Mouse (Mus musculus): Measurements from ENCODE around the gene Ano2. TPM values are rescaled to one million over a fixed set of nuclear protein-coding genes. Genes with fewer than 3 reads are reported as not detected.

The Ano2 gene
- polyA plus RNA-seq, 2 experiments: 0.03 TPM; not detected in 1

DNA sequence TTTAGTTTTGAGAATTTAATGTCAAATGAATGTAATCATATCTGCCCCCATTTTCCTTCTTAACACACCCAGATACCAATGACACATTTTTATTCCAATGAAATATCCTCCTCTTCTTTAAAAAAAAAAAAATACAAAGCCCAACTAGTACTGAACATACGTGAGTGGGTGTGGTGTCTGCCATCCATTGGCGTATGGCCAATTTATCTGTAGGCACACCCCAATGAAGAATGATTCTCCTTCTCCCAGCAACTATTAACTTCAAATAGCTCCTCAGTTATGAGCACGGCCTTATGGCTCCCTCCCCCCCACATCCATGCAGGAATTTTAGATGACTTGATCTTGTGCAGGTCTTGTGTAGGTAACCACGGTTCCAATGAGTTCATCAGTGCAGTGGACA, 161.0 kb downstream of the Ano2 start:
- Histone ChIP-seq H3K4me1 (replicated peaks; ENCODE audit: control insufficient read depth in 2 of 2, insufficient read depth in 2 of 2, low read length in 1 of 2) (no peaks in the 10 kb centered on the region), H3K4me2 (ENCODE audit: low read depth) (no peak overlapping the region), H3K9me3 (ENCODE audit: control insufficient read depth, low read length) (no peaks in the 10 kb centered on the region), H3K36me3 (replicated peaks; ENCODE audit: control insufficient read depth, insufficient read depth, low read depth) (no peaks in the 10 kb centered on the region), H3K9ac (replicated peaks) (no peak overlapping the region), H3K27ac (no peak overlapping the region), H3K4me3 (ENCODE audit: insufficient read depth in 1 of 2, low read depth in 2 of 2, low read length in 2 of 2) (no peak overlapping the region), H3K27me3 (ENCODE audit: control insufficient read depth, insufficient read depth, low read length) (no peaks in the 10 kb centered on the region)
- no peak for ATAC-seq (ENCODE audit: insufficient read depth)
- DNase-seq (ENCODE audit: low read depth in 3 of 3, low spot score in 3 of 3): no peak
- WGBS (ENCODE audit: insufficient replicate concordance): 54% methylated on average over 4 of the region's 4 CpGs
- TF ChIP-seq CTCF (IDR thresholded peaks at IDR 0.05; ENCODE audit: low read depth) (no peak), EP300 (IDR thresholded peaks at IDR 0.05; ENCODE audit: low read depth) (no peak)

DNA sequence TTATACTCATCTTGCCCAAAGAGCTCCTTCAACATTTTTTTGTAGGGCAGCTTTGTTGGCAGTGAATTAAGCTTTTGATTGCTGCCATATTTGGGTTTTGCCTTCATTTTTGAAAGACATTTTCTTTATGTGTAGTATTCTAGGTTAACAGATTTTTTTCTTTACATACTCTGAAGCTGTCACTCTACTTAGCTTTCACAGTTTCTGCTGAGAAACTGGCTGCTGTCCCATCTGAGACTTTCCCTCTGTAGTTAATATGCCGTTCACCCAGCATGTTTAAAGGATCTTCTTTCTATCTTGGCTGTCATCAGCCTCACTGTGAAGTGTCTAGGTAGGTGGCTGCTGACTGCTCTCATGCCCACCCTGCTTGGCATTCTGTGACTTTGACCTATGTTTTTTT, 168.1 kb downstream of the Ano2 start:
- no peaks in the 10 kb centered on the region for H3K27me3 ChIP-seq (ENCODE audit: control insufficient read depth, insufficient read depth, low read length)
- H3K4me2 ChIP-seq (ENCODE audit: low read depth): no peak overlapping the region
- DNase-seq (ENCODE audit: low read depth in 3 of 3, low spot score in 3 of 3): no peak
- H3K27ac ChIP-seq: no peak overlapping the region
- no peaks in the 10 kb centered on the region for H3K9me3 ChIP-seq (ENCODE audit: control insufficient read depth, low read length)
- TF ChIP-seq CTCF (IDR thresholded peaks at IDR 0.05; ENCODE audit: low read depth) (no peak), EP300 (IDR thresholded peaks at IDR 0.05; ENCODE audit: low read depth) (no peak)
- no peaks in the 10 kb centered on the region for H3K4me1 ChIP-seq (replicated peaks; ENCODE audit: control insufficient read depth in 2 of 2, insufficient read depth in 2 of 2, low read length in 1 of 2)
- no peak for ATAC-seq (ENCODE audit: insufficient read depth)
- H3K9ac ChIP-seq (replicated peaks): no peak overlapping the region
- H3K36me3 ChIP-seq (replicated peaks; ENCODE audit: control insufficient read depth, insufficient read depth, low read depth): no peaks in the 10 kb centered on the region
- 52% methylated on average over 1 of the region's 1 CpGs for WGBS (ENCODE audit: insufficient replicate concordance)
- H3K4me3 ChIP-seq (ENCODE audit: insufficient read depth in 1 of 2, low read depth in 2 of 2, low read length in 2 of 2): no peak overlapping the region

DNA sequence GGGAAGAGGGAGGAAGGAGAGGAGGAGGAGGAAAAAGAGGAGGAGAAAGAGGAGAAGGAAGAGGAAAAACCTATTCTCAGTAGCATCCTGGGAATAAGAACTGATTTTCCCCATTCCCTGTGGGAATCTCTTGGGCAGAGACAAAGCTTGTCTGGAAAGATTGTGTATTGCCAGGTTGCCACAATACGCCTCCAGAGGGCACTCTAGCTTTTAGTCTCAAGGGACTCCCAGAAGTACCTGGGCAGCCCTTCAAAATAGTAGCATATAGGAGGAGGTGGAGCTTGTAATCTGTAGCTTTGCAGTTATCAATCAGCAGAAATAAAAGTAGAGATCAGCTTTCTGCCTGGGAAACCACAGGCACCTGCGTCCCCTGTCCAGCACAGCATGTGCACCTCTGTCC, 178.3 kb downstream of the Ano2 start:
- Histone ChIP-seq H3K36me3 (replicated peaks; ENCODE audit: control insufficient read depth, insufficient read depth, low read depth) (no peaks in the 10 kb centered on the region), H3K9me3 (ENCODE audit: control insufficient read depth, low read length) (no peaks in the 10 kb centered on the region), H3K4me1 (replicated peaks; ENCODE audit: control insufficient read depth in 2 of 2, insufficient read depth in 2 of 2, low read length in 1 of 2) (no peaks in the 10 kb centered on the region), H3K27me3 (ENCODE audit: control insufficient read depth, insufficient read depth, low read length) (no peaks in the 10 kb centered on the region), H3K27ac (no peak overlapping the region), H3K4me3 (ENCODE audit: insufficient read depth in 1 of 2, low read depth in 2 of 2, low read length in 2 of 2) (no peak overlapping the region), H3K9ac (replicated peaks) (no peak overlapping the region), H3K4me2 (ENCODE audit: low read depth) (no peak overlapping the region)
- TF ChIP-seq EP300 (IDR thresholded peaks at IDR 0.05; ENCODE audit: low read depth) (no peak), CTCF (IDR thresholded peaks at IDR 0.05; ENCODE audit: low read depth) (0 out of 2 replicates have a peak, but pooled peaks have one; percentile 15)
- DNase-seq (ENCODE audit: low read depth in 3 of 3, low spot score in 3 of 3): no peak
- WGBS (ENCODE audit: insufficient replicate concordance): 19% methylated on average over 2 of the region's 2 CpGs
- no peak for ATAC-seq (ENCODE audit: insufficient read depth)

DNA sequence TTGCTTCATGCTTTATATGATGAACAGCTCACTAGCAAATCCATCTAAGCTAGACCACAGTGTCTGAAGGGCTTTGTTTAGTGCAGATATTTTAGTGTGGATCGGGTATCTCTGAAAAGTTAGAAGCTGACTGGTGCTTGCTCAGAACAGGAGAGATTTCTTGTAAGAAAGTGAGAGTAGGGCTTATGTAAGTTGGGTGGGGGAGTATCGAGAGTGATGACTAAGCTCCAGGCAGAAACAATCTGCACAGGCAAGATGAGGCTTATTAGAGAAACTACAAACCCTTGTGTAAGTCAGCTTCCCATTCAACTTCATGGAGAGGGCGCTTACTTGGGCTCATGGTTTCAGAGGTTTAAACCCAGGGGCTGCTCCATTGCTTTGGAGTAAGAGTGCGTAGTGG, 181.3 kb downstream of the Ano2 start:
- TF ChIP-seq EP300 (IDR thresholded peaks at IDR 0.05; ENCODE audit: low read depth) (no peak), CTCF (IDR thresholded peaks at IDR 0.05; ENCODE audit: low read depth) (no peak)
- H3K9me3 ChIP-seq (ENCODE audit: control insufficient read depth, low read length): no peaks in the 10 kb centered on the region
- no peak for ATAC-seq (ENCODE audit: insufficient read depth)
- WGBS (ENCODE audit: insufficient replicate concordance): 49% methylated on average over 4 of the region's 4 CpGs
- H3K9ac ChIP-seq (replicated peaks): no peak overlapping the region
- H3K27ac ChIP-seq: no peak overlapping the region
- H3K27me3 ChIP-seq (ENCODE audit: control insufficient read depth, insufficient read depth, low read length): no peaks in the 10 kb centered on the region
- H3K4me1 ChIP-seq (replicated peaks; ENCODE audit: control insufficient read depth in 2 of 2, insufficient read depth in 2 of 2, low read length in 1 of 2): no peaks in the 10 kb centered on the region
- no peak overlapping the region for H3K4me2 ChIP-seq (ENCODE audit: low read depth)
- DNase-seq (ENCODE audit: low read depth in 3 of 3, low spot score in 3 of 3): no peak
- H3K4me3 ChIP-seq (ENCODE audit: insufficient read depth in 1 of 2, low read depth in 2 of 2, low read length in 2 of 2): no peak overlapping the region
- no peaks in the 10 kb centered on the region for H3K36me3 ChIP-seq (replicated peaks; ENCODE audit: control insufficient read depth, insufficient read depth, low read depth)

- no peaks in the 10 kb centered on the region for H3K27me3 ChIP-seq (ENCODE audit: control insufficient read depth, insufficient read depth, low read length)
- no peak overlapping the region for H3K27ac ChIP-seq
- H3K4me2 ChIP-seq (ENCODE audit: low read depth): no peak overlapping the region
- ATAC-seq (ENCODE audit: insufficient read depth): no peak
- H3K9me3 ChIP-seq (ENCODE audit: control insufficient read depth, low read length): no peaks in the 10 kb centered on the region
- DNase-seq (ENCODE audit: low read depth in 3 of 3, low spot score in 3 of 3): no peak
- H3K4me1 ChIP-seq (replicated peaks; ENCODE audit: control insufficient read depth in 2 of 2, insufficient read depth in 2 of 2, low read length in 1 of 2): no peaks in the 10 kb centered on the region
- H3K36me3 ChIP-seq (replicated peaks; ENCODE audit: control insufficient read depth, insufficient read depth, low read depth): no peaks in the 10 kb centered on the region
- WGBS (ENCODE audit: insufficient replicate concordance): 56% methylated on average over 6 of the region's 6 CpGs
- no peak overlapping the region for H3K4me3 ChIP-seq (ENCODE audit: insufficient read depth in 1 of 2, low read depth in 2 of 2, low read length in 2 of 2)
- TF ChIP-seq EP300 (IDR thresholded peaks at IDR 0.05; ENCODE audit: low read depth) (no peak), CTCF (IDR thresholded peaks at IDR 0.05; ENCODE audit: low read depth) (no peak)
- H3K9ac ChIP-seq (replicated peaks): no peak overlapping the region
Measured at GRCm38 (mm10) chr6:125874742-125875141, 184.5 kb downstream of the Ano2 start.

Data from liver, embryonic 14.5 days (tissue).